Mouse (Mus musculus) heart, embryonic 14.5 days (tissue): ENCODE measurements around the gene Ttc9c. TPM values are rescaled to one million over a fixed set of nuclear protein-coding genes. Genes with fewer than 3 reads are reported as not detected.

Source experiments
- ATAC-seq: fragments of 200-750 bp; cut with Nextera tagmentation; 2 replicates; pipeline ENCODE4 v1.8.0; 2017; ENCODE audit warnings: low read depth, moderate TSS enrichment; ENCODE audit not compliant: insufficient number of reproducible peaks, insufficient read depth, low FRiP score
- H3K27ac ChIP-seq, 2 experiments: fragments of 200-500 bp in 1 of 2; fragments of 300-500 bp in 1 of 2; sonication (generic) in 1 of 2; replicated peaks in 1 of 2; 2 replicates each; pipeline ENCODE4 v1.5.1; 2012 to 2014; ENCODE audit warnings: low read depth in 2 of 2, low read length in 2 of 2, control low read depth in 1 of 2, mild to moderate bottlenecking in 1 of 2, mixed read lengths in 1 of 2; ENCODE audit not compliant: control insufficient read depth in 1 of 2, insufficient read depth in 1 of 2
- H3K27me3 ChIP-seq: fragments of 300-500 bp; sonication (generic); 2 replicates; pipeline ENCODE4 v1.6.1; 2014; ENCODE audit warnings: mild to moderate bottlenecking, low read length, control low read depth; ENCODE audit not compliant: control insufficient read depth, insufficient read depth
- H3K36me3 ChIP-seq: fragments of 300-500 bp; sonication (generic); 2 replicates; pipeline ENCODE4 v1.6.1; 2014; ENCODE audit warnings: mild to moderate bottlenecking, control low read depth, low read length, mixed read lengths; ENCODE audit not compliant: control insufficient read depth, insufficient read depth
- H3K4me1 ChIP-seq, 2 experiments: fragments of 200-500 bp in 1 of 2; fragments of 300-500 bp in 1 of 2; sonication (generic) in 1 of 2; 2 replicates each; pipeline ENCODE4 v1.6.1; 2012 to 2014; ENCODE audit warnings: low read length in 2 of 2, control low read depth in 1 of 2, mixed read lengths in 1 of 2; ENCODE audit not compliant: control insufficient read depth in 2 of 2, insufficient read depth in 2 of 2
- H3K4me2 ChIP-seq: fragments of 300-500 bp; sonication (generic); 2 replicates; pipeline ENCODE4 v1.6.1; 2014; ENCODE audit warnings: mild to moderate bottlenecking, low read length
- H3K4me3 ChIP-seq, 2 experiments: fragments of 200-500 bp in 1 of 2; fragments of 300-500 bp in 1 of 2; sonication (generic) in 1 of 2; 2 replicates each; pipeline ENCODE4 v1.5.1; 2012 to 2014; ENCODE audit warnings: low read length in 2 of 2, mild to moderate bottlenecking in 2 of 2, control low read depth in 1 of 2, low read depth in 1 of 2, moderate library complexity in 1 of 2; ENCODE audit not compliant: control insufficient read depth in 1 of 2, insufficient read depth in 1 of 2
- H3K9ac ChIP-seq: fragments of 300-500 bp; sonication (generic); 2 replicates; pipeline ENCODE4 v1.6.1; 2014; ENCODE audit warnings: mild to moderate bottlenecking, low read length
- H3K9me3 ChIP-seq: fragments of 300-500 bp; sonication (generic); 2 replicates; pipeline ENCODE4 v1.6.1; 2016; ENCODE audit warnings: low read length, control low read depth; ENCODE audit not compliant: control insufficient read depth
- WGBS: fragments of 180-500 bp; shearing (Covaris S2); extraction: QIAGEN DNeasy Blood & Tissue Kit; methylation state at CpG from one replicate; pipeline ENCODE4 v1.1.7; 2014; 5-methylcytosine and 5-hydroxymethylcytosine counted together
- polyA plus RNA-seq: library from polyadenylated mRNA; unstranded; fragments of >200 nt; fragmentation: Nextera tagmentation; extraction: Ambion mirVana; gene quantifications from 2 replicates; pipeline ENCODE4 v1.2.1, GENCODE M21; 2014

Ttc9c gene
- polyA plus RNA-seq, 1 experiment from 2014 or later, result 27.7 TPM

DNA sequence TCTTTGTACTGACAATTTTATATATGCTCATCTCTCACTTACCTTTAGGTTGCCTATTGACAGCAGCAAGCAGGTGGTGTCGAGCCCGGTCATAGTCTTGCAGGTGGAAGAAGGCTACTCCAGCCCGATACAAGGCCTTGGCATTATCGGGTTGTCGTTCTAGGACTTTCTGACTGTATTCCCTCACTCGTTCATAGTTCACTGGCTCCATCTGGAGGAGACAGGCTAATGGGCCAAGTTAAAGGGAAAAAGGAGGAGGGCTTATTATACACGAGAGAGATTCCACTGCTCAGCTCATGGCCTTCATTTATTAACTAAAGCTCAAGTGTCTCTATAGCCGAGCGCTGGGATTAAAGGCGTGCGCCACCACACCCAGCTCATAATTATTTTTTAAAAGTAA is 3.3 kb downstream of the Ttc9c start:
- Histone ChIP-seq H3K27me3 (no peaks in the 10 kb centered on the region), H3K36me3 (peaks cover 59% of the 10 kb centered on the region), H3K4me3 (no peak overlapping the region), H3K4me2 (no peak overlapping the region), H3K9ac (no peak overlapping the region), H3K27ac (no peak overlapping the region), H3K9me3 (no peaks in the 10 kb centered on the region), H3K4me1 (peaks cover 5 to 20% of the 10 kb centered on the region in 2 experiments)
- WGBS, result 82% methylated on average over 11 of the region's 11 CpGs
- no peak for ATAC-seq

- Histone ChIP-seq H3K27me3 (no peaks in the 10 kb centered on the region), H3K4me2 (no peak overlapping the region), H3K4me1 (peaks cover 5% of the 10 kb centered on the region in 2 experiments), H3K36me3 (peaks cover 73% of the 10 kb centered on the region), H3K27ac (no peak overlapping the region), H3K9ac (no peak overlapping the region), H3K9me3 (no peaks in the 10 kb centered on the region), H3K4me3 (no peak overlapping the region)
- ATAC-seq, result no peak
- WGBS, result 94% methylated on average over 5 of the region's 5 CpGs
Observed at GRCm38 (mm10) chr19:8806810-8807209, 12.3 kb downstream of the Ttc9c start.

DNA sequence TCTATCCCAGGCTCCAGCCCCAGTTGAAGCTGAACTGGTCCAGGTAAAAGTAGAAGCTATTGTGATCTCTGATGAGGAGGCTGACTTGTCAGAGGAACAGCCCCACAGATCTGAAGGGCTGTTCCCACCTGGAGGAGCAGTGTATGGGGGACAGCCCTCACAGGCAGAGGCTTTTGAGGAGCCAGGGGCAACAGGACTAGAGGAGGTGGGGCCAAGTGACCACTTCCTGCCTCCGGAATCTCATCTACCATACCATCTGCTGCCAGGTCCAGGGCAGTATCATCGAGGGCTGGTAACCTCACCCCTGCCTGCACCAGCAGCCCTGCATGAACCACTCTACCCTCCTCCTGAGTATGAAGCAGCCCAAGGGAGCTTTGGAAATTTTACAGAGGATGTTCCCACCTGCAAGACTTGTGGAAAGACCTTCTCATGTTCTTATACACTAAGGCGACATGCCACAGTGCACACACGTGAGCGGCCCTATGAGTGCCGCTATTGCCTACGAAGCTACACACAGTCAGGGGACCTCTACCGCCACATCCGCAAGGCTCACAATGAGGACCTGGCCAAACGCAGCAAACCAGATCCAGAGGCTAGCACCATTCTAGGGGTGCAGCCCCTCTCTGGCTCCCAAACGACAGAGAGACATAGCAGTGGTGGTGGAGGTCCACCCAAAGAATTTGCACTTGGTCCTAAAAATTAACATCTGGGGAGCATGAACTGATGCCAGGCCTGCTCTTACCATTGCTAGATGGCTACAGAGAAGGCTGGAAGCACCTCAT is 15.1 kb downstream of the Ttc9c start:
- Histone ChIP-seq H3K9me3 (no peaks in the 10 kb centered on the region), H3K9ac (no peak overlapping the region), H3K27ac (no peak overlapping the region), H3K27me3 (no peaks in the 10 kb centered on the region), H3K4me3 (no peak overlapping the region), H3K4me2 (no peak overlapping the region), H3K36me3 (peaks cover 48% of the 10 kb centered on the region), H3K4me1 (peaks cover 5 to 8% of the 10 kb centered on the region in 2 experiments)
- no peak for ATAC-seq
- 86% methylated on average over 11 of the region's 11 CpGs for WGBS

- 84% methylated on average over 9 of the region's 9 CpGs for WGBS
- Histone ChIP-seq H3K4me3 (peak overlapping the region in 1 of 2 experiments; percentile 46; a peak in 2 of 4 replicates), H3K4me2 (peak overlapping the region; percentile 56), H3K27me3 (no peaks in the 10 kb centered on the region), H3K9ac (no peak overlapping the region), H3K4me1 (peaks cover 5 to 8% of the 10 kb centered on the region in 2 experiments), H3K9me3 (no peaks in the 10 kb centered on the region), H3K27ac (no peak overlapping the region), H3K36me3 (peaks cover 40% of the 10 kb centered on the region)
- ATAC-seq, result no peak
Observed at GRCm38 (mm10) chr19:8803204-8803780, 15.8 kb downstream of the Ttc9c start.

DNA sequence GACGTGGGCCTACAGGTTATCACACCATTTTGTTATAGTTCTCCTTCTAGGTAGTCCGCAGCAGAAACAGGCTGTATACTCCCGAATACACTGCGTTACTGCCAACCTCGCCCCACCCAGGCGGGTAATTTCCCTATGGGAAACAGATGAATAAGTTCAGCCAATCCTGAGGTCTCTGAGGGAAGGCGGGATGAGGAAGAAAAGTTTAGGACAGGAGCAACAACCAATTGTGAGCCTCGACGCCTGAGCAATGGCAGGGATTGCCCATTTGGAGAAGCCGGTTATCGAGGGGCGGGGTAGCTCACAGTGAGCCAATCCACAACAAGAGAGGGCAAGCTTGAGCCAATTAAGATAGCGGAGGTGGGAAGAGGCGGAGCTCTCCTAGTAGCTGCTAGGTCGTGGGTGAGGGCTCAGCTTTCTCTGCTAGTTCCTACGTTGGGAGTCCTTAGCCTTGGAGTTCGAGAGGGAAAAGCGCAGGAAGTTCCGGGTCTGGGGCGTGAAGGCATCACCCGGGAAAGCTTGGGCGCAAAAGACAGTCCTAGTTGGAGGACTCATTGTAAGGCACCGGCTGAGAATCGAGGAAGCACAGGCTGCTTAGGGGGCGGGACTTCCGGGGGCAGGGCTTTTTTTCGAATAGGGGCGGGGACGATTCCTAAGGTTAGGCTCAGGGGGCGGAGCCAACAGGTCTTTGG is 16.9 kb downstream of the Ttc9c start, which contains the start of gene Zbtb3:
Gene Zbtb3, plus strand, starts transcription at position 426 of the 692 bp plus-strand sequence.
- H3K9me3 ChIP-seq, result no peaks in the 10 kb centered on the region
- peak within 1 kb of the TSS; percentile 68 for H3K9ac ChIP-seq
- H3K27me3 ChIP-seq, result no peaks in the 10 kb centered on the region
- H3K36me3 ChIP-seq, result peaks cover 31% of the 10 kb centered on the region
- H3K4me1 ChIP-seq, result peaks cover 8 to 12% of the 10 kb centered on the region in 2 experiments
- peak within 1 kb of the TSS; percentile 46 to 97 for H3K4me3 ChIP-seq
- under 1% methylated on average over 30 of the region's 30 CpGs for WGBS
- peak within 1 kb of the TSS; percentile 76 to 96 for H3K27ac ChIP-seq
- ATAC-seq, result peak; percentile 97
- peak within 1 kb of the TSS; percentile 90 for H3K4me2 ChIP-seq

GRCm38 (mm10) chr19:8798947-8799315 is 20.2 kb downstream of the Ttc9c start:
- Histone ChIP-seq H3K4me2 (peak overlapping the region; percentile 82), H3K27me3 (no peaks in the 10 kb centered on the region), H3K4me3 (peak overlapping the region in 1 of 2 experiments; percentile 51; a peak in 1 of 4 replicates), H3K36me3 (peaks cover 30% of the 10 kb centered on the region), H3K9ac (peak overlapping the region; percentile 70), H3K9me3 (no peaks in the 10 kb centered on the region), H3K27ac (no peak overlapping the region), H3K4me1 (peaks cover 8 to 12% of the 10 kb centered on the region in 2 experiments)
- ATAC-seq, result no peak

- WGBS, result 1% methylated on average over 25 of the region's 25 CpGs
Observed at GRCm38 (mm10) chr19:8798264-8798946, 20.7 kb downstream of the Ttc9c start, which contains the start of gene Polr2g. Gene Polr2g, minus strand, starts transcription at chr19:8798577.

More at GRCm38 (mm10) chr19:8798264-8798946, 20.7 kb downstream of the Ttc9c start, which contains the start of gene Polr2g:
- H3K4me1 ChIP-seq, result peaks cover 8 to 12% of the 10 kb centered on the region in 2 experiments
- no peaks in the 10 kb centered on the region for H3K27me3 ChIP-seq
- peak within 1 kb of the TSS; percentile 82 for H3K4me2 ChIP-seq
- peak within 1 kb of the TSS; percentile 70 for H3K9ac ChIP-seq
- no peaks in the 10 kb centered on the region for H3K9me3 ChIP-seq
- H3K27ac ChIP-seq, result peak within 1 kb of the TSS; percentile 39 to 66
- peak; percentile 77 for ATAC-seq
- peaks cover 35% of the 10 kb centered on the region for H3K36me3 ChIP-seq
- peak within 1 kb of the TSS; percentile 51 to 78 for H3K4me3 ChIP-seq
